Mouse (Mus musculus) neural tube, embryonic 13.5 days (tissue): Measurements from ENCODE around the gene Wdr18. TPM values are rescaled to one million over a fixed set of nuclear protein-coding genes. Genes with fewer than 3 reads are reported as not detected.
"Not testable (repeated sequence)": the region's sequence is repeated elsewhere in the genome, so short reads cannot be mapped to it uniquely, and the experiment has no call there.

Experiments used
- ATAC-seq: fragments of 200-750 bp; cut with Nextera tagmentation; 2 replicates; pipeline ENCODE4 v1.8.0; 2017; ENCODE audit warnings: low read depth, mild to moderate bottlenecking, moderate TSS enrichment, moderate library complexity
- H3K27ac ChIP-seq: fragments of 300-500 bp; sonication (generic); replicated peaks from 2 replicates; pipeline ENCODE4 v1.5.1; 2015; ENCODE audit warnings: moderate library complexity, mild to moderate bottlenecking, inconsistent platforms
- H3K27me3 ChIP-seq: fragments of 300-500 bp; sonication (generic); 2 replicates; pipeline ENCODE4 v1.6.1; 2015; ENCODE audit warnings: mild to moderate bottlenecking, inconsistent platforms
- H3K36me3 ChIP-seq: fragments of 300-500 bp; sonication (generic); 2 replicates; pipeline ENCODE4 v1.6.1; 2015; ENCODE audit warnings: mild to moderate bottlenecking, inconsistent platforms
- H3K4me1 ChIP-seq: fragments of 300-500 bp; sonication (generic); replicated peaks from 2 replicates; pipeline ENCODE4 v1.6.1; 2015; ENCODE audit warnings: inconsistent platforms
- H3K4me2 ChIP-seq: fragments of 300-500 bp; sonication (generic); 2 replicates; pipeline ENCODE4 v1.6.1; 2015; ENCODE audit warnings: inconsistent platforms, mild to moderate bottlenecking, moderate library complexity
- H3K4me3 ChIP-seq: fragments of 300-500 bp; sonication (generic); 2 replicates; pipeline ENCODE4 v1.5.1; 2015; ENCODE audit warnings: mild to moderate bottlenecking, inconsistent platforms
- H3K9ac ChIP-seq: fragments of 300-500 bp; sonication (generic); 2 replicates; pipeline ENCODE4 v1.6.1; 2015; ENCODE audit warnings: moderate library complexity, mild to moderate bottlenecking, inconsistent platforms
- H3K9me3 ChIP-seq: fragments of 300-500 bp; sonication (generic); 2 replicates; pipeline ENCODE4 v1.6.1; 2016; ENCODE audit warnings: inconsistent platforms
- WGBS: fragments of 180-500 bp; shearing (Covaris S2); methylation state at CpG from one replicate; pipeline ENCODE4 v1.1.7; 2015; 5-methylcytosine and 5-hydroxymethylcytosine counted together
- polyA plus RNA-seq: library from polyadenylated mRNA; unstranded; fragments of >200 nt; fragmentation: Nextera tagmentation; extraction: Ambion mirVana; gene quantifications from 2 replicates; pipeline ENCODE4 v1.2.1, GENCODE M21; 2015

The Wdr18 gene
- polyA plus RNA-seq, 1 experiment from 2014 or later = 85.7 TPM

- H3K4me2 ChIP-seq = peak overlapping the region; percentile 30; the same call in 1 of the 2 replicates
- H3K36me3 ChIP-seq = peaks cover 30% of the 10 kb centered on the region
- H3K27me3 ChIP-seq = no peaks in the 10 kb centered on the region
- H3K4me1 ChIP-seq = peaks cover 17% of the 10 kb centered on the region
- H3K4me3 ChIP-seq = no peak overlapping the region
- no peaks in the 10 kb centered on the region for H3K9me3 ChIP-seq
- no peak overlapping the region for H3K27ac ChIP-seq
- no peak for ATAC-seq
- 3% methylated on average over 21 of the region's 21 CpGs for WGBS
- H3K9ac ChIP-seq = peak overlapping the region; percentile 47; the same call in 1 of the 2 replicates
Observed at GRCm38 (mm10) chr10:79958140-79958816, 1.7 kb upstream of the Wdr18 start.

- H3K27me3 ChIP-seq, H3K9me3 ChIP-seq, H3K27ac ChIP-seq, H3K9ac ChIP-seq, H3K4me3 ChIP-seq: not testable (repeated sequence)
- 34% methylated on average over 10 of the region's 10 CpGs for WGBS
- peak overlapping the region; percentile 92 for H3K4me2 ChIP-seq
- H3K36me3 ChIP-seq = peaks cover 33% of the 10 kb centered on the region
- H3K4me1 ChIP-seq = peaks cover 17% of the 10 kb centered on the region
- 0 out of 2 replicates have a peak, but pooled peaks have one; percentile 45 for ATAC-seq
Observed at GRCm38 (mm10) chr10:79959412-79959811, 540 bp upstream of the Wdr18 start.

GRCm38 (mm10) chr10:79960671-79961294 is 831 bp downstream of the Wdr18 start:
- 15% methylated on average over 10 of the region's 10 CpGs for WGBS
- peak overlapping the region; percentile 92 for H3K4me2 ChIP-seq
- H3K27ac ChIP-seq = 0 out of 2 replicates have a peak overlapping the region, but pooled peaks have one; percentile 76
- no peaks in the 10 kb centered on the region for H3K9me3 ChIP-seq
- H3K36me3 ChIP-seq = peaks cover 46% of the 10 kb centered on the region
- ATAC-seq = no peak
- H3K4me3 ChIP-seq = peak overlapping the region; percentile 96
- H3K27me3 ChIP-seq = no peaks in the 10 kb centered on the region
- H3K9ac ChIP-seq = peak overlapping the region; percentile 85
- peaks cover 17% of the 10 kb centered on the region for H3K4me1 ChIP-seq

GRCm38 (mm10) chr10:79964727-79965126 is 4.8 kb downstream of the Wdr18 start:
- no peaks in the 10 kb centered on the region for H3K9me3 ChIP-seq
- H3K4me3 ChIP-seq = no peak overlapping the region
- H3K4me2 ChIP-seq = no peak overlapping the region
- ATAC-seq = no peak
- peaks cover 15% of the 10 kb centered on the region for H3K27me3 ChIP-seq
- no peak overlapping the region for H3K27ac ChIP-seq
- H3K4me1 ChIP-seq = peaks cover 12% of the 10 kb centered on the region
- H3K9ac ChIP-seq = no peak overlapping the region
- peaks cover 74% of the 10 kb centered on the region for H3K36me3 ChIP-seq
- WGBS = 96% methylated on average over 7 of the region's 7 CpGs

- Histone ChIP-seq H3K9ac (no peak overlapping the region), H3K4me3 (no peak overlapping the region), H3K27me3 (peaks cover 21% of the 10 kb centered on the region), H3K9me3 (no peaks in the 10 kb centered on the region), H3K4me2 (no peak overlapping the region), H3K36me3 (peaks cover 74% of the 10 kb centered on the region), H3K4me1 (peaks cover 11% of the 10 kb centered on the region), H3K27ac (no peak overlapping the region)
- ATAC-seq = no peak
- WGBS = 86% methylated on average over 4 of the region's 5 CpGs
Observed at GRCm38 (mm10) chr10:79965325-79965724, 5.4 kb downstream of the Wdr18 start.

GRCm38 (mm10) chr10:79966886-79967400 is 7.0 kb downstream of the Wdr18 start:
- Histone ChIP-seq H3K4me1 (peaks cover 9% of the 10 kb centered on the region), H3K27ac (no peak overlapping the region), H3K27me3 (peaks cover 38% of the 10 kb centered on the region), H3K36me3 (peaks cover 66% of the 10 kb centered on the region), H3K4me3 (no peak overlapping the region), H3K9me3 (no peaks in the 10 kb centered on the region), H3K9ac (no peak overlapping the region), H3K4me2 (no peak overlapping the region)
- WGBS = 95% methylated on average over 5 of the region's 5 CpGs
- ATAC-seq = no peak

GRCm38 (mm10) chr10:79968181-79968580 is 8.2 kb downstream of the Wdr18 start:
- peaks cover 54% of the 10 kb centered on the region for H3K36me3 ChIP-seq
- H3K9me3 ChIP-seq = no peaks in the 10 kb centered on the region
- peaks cover 50% of the 10 kb centered on the region for H3K27me3 ChIP-seq
- ATAC-seq = no peak
- H3K4me3 ChIP-seq = no peak overlapping the region
- no peak overlapping the region for H3K27ac ChIP-seq
- H3K4me1 ChIP-seq = peaks cover 9% of the 10 kb centered on the region
- H3K4me2 ChIP-seq = no peak overlapping the region
- WGBS = 80% methylated on average over 1 of the region's 1 CpGs
- no peak overlapping the region for H3K9ac ChIP-seq

- WGBS = 20% methylated on average over 3 of the region's 3 CpGs
- Histone ChIP-seq H3K9ac (no peak overlapping the region), H3K27me3 (peaks cover 53% of the 10 kb centered on the region), H3K4me3 (no peak overlapping the region), H3K4me1 (peaks cover 9% of the 10 kb centered on the region), H3K4me2 (no peak overlapping the region), H3K36me3 (peaks cover 50% of the 10 kb centered on the region), H3K9me3 (no peaks in the 10 kb centered on the region), H3K27ac (no peak overlapping the region)
- ATAC-seq = no peak
Observed at GRCm38 (mm10) chr10:79969124-79969568, 9.2 kb downstream of the Wdr18 start.

GRCm38 (mm10) chr10:79970415-79971182 is 10.6 kb downstream of the Wdr18 start, which contains the start of gene Grin3b:
Gene Grin3b (plus strand): TSS chr10:79970715.
- Histone ChIP-seq H3K27ac (no peak within 1 kb of the TSS), H3K9ac (peak within 1 kb of the TSS; percentile 58), H3K4me2 (peak within 1 kb of the TSS; percentile 57), H3K9me3 (no peaks in the 10 kb centered on the region), H3K36me3 (peaks cover 50% of the 10 kb centered on the region), H3K27me3 (peaks cover 53% of the 10 kb centered on the region), H3K4me1 (peaks cover 9% of the 10 kb centered on the region), H3K4me3 (peak within 1 kb of the TSS; percentile 31)
- no peak for ATAC-seq
- WGBS = 11% methylated on average over 34 of the region's 47 CpGs

GRCm38 (mm10) chr10:79971183-79971497 is 11.2 kb downstream of the Wdr18 start:
- no peak overlapping the region for H3K27ac ChIP-seq
- peak overlapping the region; percentile 58 for H3K9ac ChIP-seq
- peaks cover 53% of the 10 kb centered on the region for H3K27me3 ChIP-seq
- H3K4me2 ChIP-seq = peak overlapping the region; percentile 57
- H3K4me3 ChIP-seq = peak overlapping the region; percentile 31
- no peak for ATAC-seq
- peaks cover 50% of the 10 kb centered on the region for H3K36me3 ChIP-seq
- no peaks in the 10 kb centered on the region for H3K9me3 ChIP-seq
- WGBS = 3% methylated on average over 21 of the region's 21 CpGs
- peaks cover 9% of the 10 kb centered on the region for H3K4me1 ChIP-seq

- Histone ChIP-seq H3K9me3 (no peaks in the 10 kb centered on the region), H3K27ac (no peak overlapping the region), H3K4me3 (no peak overlapping the region), H3K36me3 (peaks cover 50% of the 10 kb centered on the region), H3K9ac (no peak overlapping the region), H3K4me2 (no peak overlapping the region), H3K4me1 (peaks cover 9% of the 10 kb centered on the region), H3K27me3 (peaks cover 53% of the 10 kb centered on the region)
- whole genome bisulfite sequencing = 61% methylated on average over 14 of the region's 14 CpGs
- ATAC-seq = no peak
Observed at GRCm38 (mm10) chr10:79972831-79973230, 12.9 kb downstream of the Wdr18 start.

- ATAC-seq = no peak
- Histone ChIP-seq H3K9me3 (no peaks in the 10 kb centered on the region), H3K27ac (no peak overlapping the region), H3K9ac (no peak overlapping the region), H3K27me3 (peaks cover 44% of the 10 kb centered on the region), H3K4me3 (no peak overlapping the region), H3K4me2 (no peak overlapping the region), H3K4me1 (peaks cover 9% of the 10 kb centered on the region), H3K36me3 (peaks cover 56% of the 10 kb centered on the region)
- 90% methylated on average over 21 of the region's 21 CpGs for WGBS
Observed at GRCm38 (mm10) chr10:79974087-79974486, 14.1 kb downstream of the Wdr18 start.
